Mouse (Mus musculus) C2C12 (cell line): ENCODE data around the gene Ap4b1. TPM values are rescaled to one million over a fixed set of nuclear protein-coding genes. Genes with fewer than 3 reads are reported as not detected.

Experiments used
- H3K27me3 ChIP-seq: one replicate; pipeline ENCODE4 v1.6.1; 2011; ENCODE audit not compliant: control insufficient read depth, insufficient read depth, insufficient read length
- H3K36me3 ChIP-seq: one replicate; pipeline ENCODE4 v1.6.1; 2011; ENCODE audit not compliant: control insufficient read depth, insufficient read depth
- H3K4me3 ChIP-seq: one replicate; pipeline ENCODE4 v1.5.1; 2011; ENCODE audit warnings: mild to moderate bottlenecking, control low read depth; ENCODE audit not compliant: poor library complexity, insufficient read depth, severe bottlenecking
- H3K79me2 ChIP-seq: one replicate; pipeline ENCODE4 v1.6.1; 2011; ENCODE audit not compliant: control insufficient read depth, insufficient read depth
- H3K79me3 ChIP-seq: one replicate; pipeline ENCODE4 v1.6.1; 2011; ENCODE audit warnings: low read depth, control low read depth
- H3ac ChIP-seq: one replicate; pipeline ENCODE3; 2011; ENCODE audit warnings: low read depth; ENCODE audit not compliant: control insufficient read depth, insufficient read length
- CEBPB ChIP-seq: IDR thresholded peaks from one replicate; pipeline ENCODE4 v1.6.1; 2011; ENCODE audit warnings: low read depth, mild to moderate bottlenecking, control low read depth, moderate library complexity
- CTCF ChIP-seq: IDR thresholded peaks from one replicate; pipeline ENCODE4 v1.5.1; 2011; ENCODE audit not compliant: control insufficient read depth, insufficient read depth, insufficient read length
- FOSL1 ChIP-seq: IDR thresholded peaks from one replicate; pipeline ENCODE4 v1.8.0; 2011; ENCODE audit warnings: mild to moderate bottlenecking, low read length; ENCODE audit not compliant: poor library complexity, insufficient read depth, severe bottlenecking
- MAX ChIP-seq: IDR thresholded peaks from one replicate; pipeline ENCODE4 v1.6.1; 2011; ENCODE audit warnings: mild to moderate bottlenecking, control low read depth
- MYOD1 ChIP-seq: IDR thresholded peaks from one replicate; pipeline ENCODE4 v1.6.1; 2011; ENCODE audit warnings: low read depth; ENCODE audit not compliant: control insufficient read depth, insufficient read length
- MYOG ChIP-seq: IDR thresholded peaks from one replicate; pipeline ENCODE4 v1.6.1; 2011; ENCODE audit not compliant: control insufficient read depth, insufficient read length; ENCODE audit errors: extremely low read depth
- USF1 ChIP-seq: IDR thresholded peaks from one replicate; pipeline ENCODE4 v1.6.1; 2011; ENCODE audit warnings: low read depth, mild to moderate bottlenecking, control low read depth, moderate library complexity
- polyA plus RNA-seq: library from polyadenylated mRNA; unstranded; fragments of >200 nt; fragmentation: generic; extraction: Trizol; gene quantifications from one replicate; pipeline ENCODE4 v1.2.1, GENCODE M21; 2012; ENCODE audit warnings: missing spikeins

Ap4b1 gene
- polyA plus RNA-seq, 1 experiment, result 8.8 TPM

GRCm38 (mm10) chr3:103782844-103783609 lies 26.3 kb upstream of the Ap4b1 start:
- Histone ChIP-seq H3K27me3 (no peaks in the 10 kb centered on the region), H3K79me2 (peaks cover 100% of the 10 kb centered on the region), H3ac (no peak overlapping the region), H3K4me3 (no peak overlapping the region), H3K36me3 (peaks cover 6% of the 10 kb centered on the region), H3K79me3 (peaks cover 92% of the 10 kb centered on the region)
- TF ChIP-seq MYOG, result no peak
- TF ChIP-seq CTCF, result no peak
- no peak for TF ChIP-seq MYOD1
- no peak for TF ChIP-seq MAX
- no peak for TF ChIP-seq USF1
- no peak for TF ChIP-seq FOSL1
- no peak for TF ChIP-seq CEBPB

DNA sequence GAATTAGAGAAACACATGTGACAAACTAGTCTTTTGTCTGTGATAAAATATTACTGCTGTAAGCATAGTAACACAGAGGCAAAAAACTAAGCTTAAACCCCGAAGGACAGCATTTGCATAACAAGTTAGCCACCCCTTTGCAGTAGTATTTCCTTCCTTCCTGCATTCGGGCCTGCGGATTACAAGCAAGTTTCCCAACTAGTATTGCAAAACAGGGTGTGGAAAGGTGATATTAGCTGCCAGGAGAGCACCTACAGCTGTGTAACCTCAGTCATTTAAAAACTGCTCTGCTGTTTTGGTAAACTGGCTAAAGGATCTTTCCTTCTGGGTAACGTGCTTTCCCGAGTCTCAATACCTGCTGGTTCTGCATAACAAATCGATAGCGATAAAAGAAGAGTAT lies 22.1 kb upstream of the Ap4b1 start:
- H3K36me3 ChIP-seq, result no peaks in the 10 kb centered on the region
- H3K4me3 ChIP-seq, result no peak overlapping the region
- no peaks in the 10 kb centered on the region for H3K27me3 ChIP-seq
- peaks cover 76% of the 10 kb centered on the region for H3K79me3 ChIP-seq
- peaks cover 88% of the 10 kb centered on the region for H3K79me2 ChIP-seq
- TF ChIP-seq MYOD1 (no peak), CTCF (no peak), MYOG (no peak), FOSL1 (no peak), CEBPB (no peak), MAX (no peak), USF1 (no peak)
- no peak overlapping the region for H3ac ChIP-seq

DNA sequence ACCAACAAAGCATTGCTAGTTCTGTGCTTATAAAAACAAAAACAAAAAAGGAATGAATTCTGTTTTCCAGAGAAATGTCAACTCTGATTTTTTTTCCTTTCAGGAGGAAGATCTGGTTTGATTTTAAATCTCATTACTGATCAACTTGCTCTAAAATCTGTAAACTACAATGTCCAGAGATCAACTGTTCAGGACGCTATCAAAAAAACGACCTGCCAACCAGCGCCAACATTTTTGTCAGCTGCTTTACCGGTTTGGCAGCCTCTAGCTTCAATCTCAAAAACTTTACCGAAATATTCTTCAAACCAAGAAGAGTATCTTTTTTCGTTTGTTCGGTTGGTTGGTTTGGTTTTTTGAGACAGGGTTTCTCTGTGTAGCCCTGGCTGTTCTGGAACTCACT lies 20.2 kb upstream of the Ap4b1 start:
- Histone ChIP-seq H3K79me3 (peaks cover 60% of the 10 kb centered on the region), H3K27me3 (no peaks in the 10 kb centered on the region), H3K4me3 (no peak overlapping the region), H3K36me3 (no peaks in the 10 kb centered on the region), H3ac (no peak overlapping the region), H3K79me2 (peaks cover 69% of the 10 kb centered on the region)
- TF ChIP-seq FOSL1 (no peak), MYOD1 (no peak), MYOG (no peak), CTCF (no peak), MAX (no peak), CEBPB (no peak), USF1 (no peak)

GRCm38 (mm10) chr3:103789891-103790345 lies 19.4 kb upstream of the Ap4b1 start:
- peaks cover 52% of the 10 kb centered on the region for H3K79me3 ChIP-seq
- peak overlapping the region; percentile 37 for H3ac ChIP-seq
- no peak for TF ChIP-seq MYOG
- TF ChIP-seq CEBPB, result no peak
- TF ChIP-seq CTCF, result no peak
- no peak for TF ChIP-seq MYOD1
- no peaks in the 10 kb centered on the region for H3K27me3 ChIP-seq
- H3K4me3 ChIP-seq, result peak overlapping the region; percentile 86
- H3K36me3 ChIP-seq, result no peaks in the 10 kb centered on the region
- H3K79me2 ChIP-seq, result peaks cover 61% of the 10 kb centered on the region

DNA sequence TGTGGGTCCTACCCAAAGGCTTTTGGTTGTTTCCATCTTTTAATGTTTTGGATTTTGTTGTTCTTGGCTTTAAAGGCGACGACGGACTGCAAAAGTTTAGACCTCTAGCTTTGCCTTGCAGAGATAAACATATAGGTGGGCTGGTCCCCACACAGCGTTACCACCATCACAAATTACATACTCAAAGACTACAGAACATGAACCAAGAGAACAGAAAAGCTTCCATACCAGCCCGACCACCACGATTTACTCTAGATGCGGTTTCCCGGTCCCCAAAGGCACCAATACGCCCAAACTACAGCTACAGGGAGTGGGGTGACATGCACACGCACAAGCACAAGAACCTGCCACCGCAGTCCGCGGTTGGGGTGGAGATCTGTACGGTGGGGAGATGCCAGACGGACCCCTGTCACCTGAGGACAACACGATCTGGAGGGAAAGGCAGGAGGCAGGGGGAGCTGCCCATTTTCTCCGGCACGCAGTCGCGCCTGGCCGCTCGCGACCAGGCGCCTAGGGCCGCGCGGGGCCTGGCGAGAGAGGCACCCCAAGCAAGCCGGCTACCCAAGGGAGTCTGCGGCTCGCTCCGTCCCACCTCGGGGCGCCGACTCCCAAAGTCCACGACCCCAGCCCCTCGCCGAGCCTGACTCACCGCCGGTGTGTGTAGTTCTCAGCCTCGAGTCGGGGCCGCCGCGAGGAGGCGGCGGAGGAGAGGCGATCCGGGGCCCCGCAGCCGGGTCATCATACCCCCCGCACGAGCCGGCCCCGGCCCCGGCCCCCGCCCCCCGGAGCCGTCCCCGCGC lies 18.8 kb upstream of the Ap4b1 start:
- TF ChIP-seq MYOG (no peak), MYOD1 (no peak), CTCF (no peak), MAX (no peak), FOSL1 (no peak), CEBPB (no peak), USF1 (no peak)
- Histone ChIP-seq H3K36me3 (no peaks in the 10 kb centered on the region), H3K79me2 (peaks cover 55% of the 10 kb centered on the region), H3K79me3 (peaks cover 46% of the 10 kb centered on the region), H3ac (peak overlapping the region; percentile 85), H3K4me3 (peak overlapping the region; percentile 86), H3K27me3 (no peaks in the 10 kb centered on the region)
